In the genomic region with DNA sequence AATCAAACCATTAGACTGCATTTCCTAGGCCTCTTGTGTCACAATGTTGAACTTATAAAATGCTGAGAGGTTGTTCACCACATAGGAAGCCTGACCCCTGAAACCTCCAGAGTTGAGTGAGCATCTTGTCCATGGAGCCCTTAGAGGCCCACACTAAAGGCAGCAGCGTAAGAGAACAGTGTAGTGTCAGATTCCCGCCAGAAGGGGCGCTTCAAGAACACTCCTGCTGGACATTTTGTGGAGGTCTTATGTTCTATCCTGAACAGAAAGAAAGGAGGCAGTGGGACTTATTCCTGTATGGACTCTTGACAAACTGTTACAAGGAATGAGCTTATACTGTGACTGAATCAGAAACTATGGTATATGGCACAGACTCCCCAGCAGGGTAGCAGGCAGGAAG, we compare ENCODE assay signal across 8 mouse cellular contexts. TPM values are rescaled to one million over a fixed set of nuclear protein-coding genes. Genes with fewer than 3 reads are reported as not detected.
DNase-seq lines count a peak whose midpoint lies in the region; ATAC-seq and TF ChIP-seq lines count a peak whose summit lies in the region.

No protein-coding gene starts in this region.

- WGBS in forebrain, embryonic 14.5 days = 46% methylated on average over 3 of the region's 3 CpGs
- WGBS in forebrain, embryonic 15.5 days = 32% methylated on average over 3 of the region's 3 CpGs
- WGBS in midbrain, embryonic 11.5 days = 26% methylated on average over 3 of the region's 3 CpGs
- 34% methylated on average over 3 of the region's 3 CpGs for WGBS in midbrain, embryonic 16.5 days
- WGBS in limb, embryonic 14.5 days = 40% methylated on average over 3 of the region's 3 CpGs

- H3K36me3 ChIP-seq in forebrain, embryonic 14.5 days (ENCODE audit: control insufficient read depth, insufficient read depth, low read length) = peaks cover 56% of the 10 kb centered on the region
- H3K36me3 ChIP-seq in forebrain, embryonic 15.5 days = peaks cover 35% of the 10 kb centered on the region
- peaks cover 6% of the 10 kb centered on the region; the same call in 1 of the 2 replicates for H3K36me3 ChIP-seq in midbrain, embryonic 11.5 days (ENCODE audit: control insufficient read depth, insufficient read depth, low read length)
- peaks cover 19% of the 10 kb centered on the region for H3K36me3 ChIP-seq in midbrain, embryonic 16.5 days (ENCODE audit: control insufficient read depth, insufficient read depth, low read length)
- H3K36me3 ChIP-seq in limb, embryonic 14.5 days (ENCODE audit: control insufficient read depth, insufficient read depth, low read length) = peaks cover 52% of the 10 kb centered on the region

- H3K4me3 ChIP-seq in forebrain, embryonic 14.5 days (ENCODE audit: low read depth, low read length) = no peak overlapping the region
- H3K4me3 ChIP-seq in forebrain, embryonic 15.5 days = no peak overlapping the region
- no peak overlapping the region for H3K4me3 ChIP-seq in midbrain, embryonic 11.5 days (ENCODE audit: low read depth, low read length)
- H3K4me3 ChIP-seq in midbrain, embryonic 16.5 days (ENCODE audit: low read depth, low read length) = no peak overlapping the region
- no peak overlapping the region for H3K4me3 ChIP-seq in limb, embryonic 14.5 days (replicated peaks; ENCODE audit: low read length)

- peak; percentile 29 for DNase-seq in forebrain, embryonic 14.5 days (ENCODE audit: low spot score)
- peak; percentile 91 for DNase-seq in midbrain, embryonic 11.5 days (ENCODE audit: low spot score, missing footprints)
- peak; percentile 65 to 76 for DNase-seq in cerebellum, postnatal 14 days
- DNase-seq in limb, embryonic 14.5 days (ENCODE audit: low spot score) = peak; percentile 23
- peak; percentile 20 for DNase-seq in yolk sac, embryonic 10.5 days (ENCODE audit: low spot score)
- DNase-seq in urinary bladder, postnatal 25 days (ENCODE audit: low spot score) = no peak

- no peak overlapping the region for H3K4me2 ChIP-seq in forebrain, embryonic 14.5 days (ENCODE audit: low read length)
- no peak overlapping the region for H3K4me2 ChIP-seq in forebrain, embryonic 15.5 days (replicated peaks)
- H3K4me2 ChIP-seq in midbrain, embryonic 11.5 days = no peak overlapping the region
- no peak overlapping the region for H3K4me2 ChIP-seq in midbrain, embryonic 16.5 days (ENCODE audit: low read length)
- no peak overlapping the region for H3K4me2 ChIP-seq in limb, embryonic 14.5 days (replicated peaks; ENCODE audit: low read depth, low read length, severe bottlenecking)

- no peak for TF ChIP-seq POLR2A in limb, embryonic 14.5 days (IDR thresholded peaks at IDR 0.05; ENCODE audit: borderline replicate concordance, extremely low read depth, insufficient read depth, insufficient read length)

- no peaks in the 10 kb centered on the region for H3K9me3 ChIP-seq in forebrain, embryonic 14.5 days (replicated peaks; ENCODE audit: control insufficient read depth, low read length)
- H3K9me3 ChIP-seq in forebrain, embryonic 15.5 days = no peaks in the 10 kb centered on the region
- H3K9me3 ChIP-seq in midbrain, embryonic 11.5 days (ENCODE audit: control insufficient read depth, low read length) = no peaks in the 10 kb centered on the region
- H3K9me3 ChIP-seq in midbrain, embryonic 16.5 days (replicated peaks; ENCODE audit: control insufficient read depth, low read length, poor library complexity, severe bottlenecking) = no peaks in the 10 kb centered on the region
- H3K9me3 ChIP-seq in limb, embryonic 14.5 days (ENCODE audit: control insufficient read depth, low read length) = no peaks in the 10 kb centered on the region

- no peak overlapping the region; the same call in 1 of the 2 replicates for H3K9ac ChIP-seq in forebrain, embryonic 14.5 days (ENCODE audit: low read length)
- H3K9ac ChIP-seq in forebrain, embryonic 15.5 days (replicated peaks) = no peak overlapping the region
- no peak overlapping the region for H3K9ac ChIP-seq in midbrain, embryonic 11.5 days (ENCODE audit: low read length)
- H3K9ac ChIP-seq in midbrain, embryonic 16.5 days (ENCODE audit: low read depth, low read length) = no peak overlapping the region
- no peak overlapping the region for H3K9ac ChIP-seq in limb, embryonic 14.5 days (ENCODE audit: low read depth, low read length, severe bottlenecking)

- no peaks in the 10 kb centered on the region for H3K4me1 ChIP-seq in forebrain, embryonic 14.5 days (ENCODE audit: control insufficient read depth, insufficient read depth, low read length)
- H3K4me1 ChIP-seq in forebrain, embryonic 15.5 days = no peaks in the 10 kb centered on the region
- 0 out of 2 replicates have a peak, but pooled peaks cover 3% of the 10 kb centered on the region for H3K4me1 ChIP-seq in midbrain, embryonic 11.5 days (ENCODE audit: control insufficient read depth, insufficient read depth, low read length)
- no peaks in the 10 kb centered on the region for H3K4me1 ChIP-seq in midbrain, embryonic 16.5 days (ENCODE audit: control insufficient read depth, insufficient read depth, low read length)
- no peaks in the 10 kb centered on the region for H3K4me1 ChIP-seq in limb, embryonic 14.5 days (ENCODE audit: control insufficient read depth, insufficient read depth, low read length)

- no peak for ATAC-seq in forebrain, embryonic 14.5 days
- no peak for ATAC-seq in forebrain, embryonic 15.5 days (replicated peaks)
- no peak for ATAC-seq in midbrain, embryonic 11.5 days (ENCODE audit: low FRiP score)
- no peak for ATAC-seq in midbrain, embryonic 16.5 days
- no peak for ATAC-seq in limb, embryonic 14.5 days (ENCODE audit: low FRiP score, low read depth)

- H3K27me3 ChIP-seq in forebrain, embryonic 14.5 days (replicated peaks; ENCODE audit: control insufficient read depth, insufficient read depth, low read length) = no peaks in the 10 kb centered on the region
- H3K27me3 ChIP-seq in forebrain, embryonic 15.5 days = no peaks in the 10 kb centered on the region
- H3K27me3 ChIP-seq in midbrain, embryonic 11.5 days (ENCODE audit: control insufficient read depth, insufficient read depth, low read length) = no peaks in the 10 kb centered on the region
- H3K27me3 ChIP-seq in midbrain, embryonic 16.5 days (ENCODE audit: control insufficient read depth, insufficient read depth, low read depth, low read length) = no peaks in the 10 kb centered on the region
- H3K27me3 ChIP-seq in limb, embryonic 14.5 days (ENCODE audit: control insufficient read depth, insufficient read depth, low read length) = no peaks in the 10 kb centered on the region

- peak overlapping the region; percentile 21; the same call in 1 of the 2 replicates for H3K27ac ChIP-seq in forebrain, embryonic 14.5 days (ENCODE audit: low read depth, low read length)
- no peak overlapping the region for H3K27ac ChIP-seq in forebrain, embryonic 15.5 days (replicated peaks)
- H3K27ac ChIP-seq in midbrain, embryonic 11.5 days (ENCODE audit: low read depth, low read length) = no peak overlapping the region
- H3K27ac ChIP-seq in midbrain, embryonic 16.5 days (ENCODE audit: low read length) = no peak overlapping the region
- no peak overlapping the region for H3K27ac ChIP-seq in limb, embryonic 14.5 days (replicated peaks; ENCODE audit: low read depth, low read length)

RNA-seq across cellular contexts. Expression of a gene that starts 10.0 kb away (rescaled TPM):
- 38.9 and 55.5 TPM in 2 replicates for polyA plus RNA-seq in forebrain, embryonic 14.5 days (2014; fragmentation: Nextera tagmentation; extraction: Ambion mirVana)
- polyA plus RNA-seq in forebrain, embryonic 15.5 days (2015; fragmentation: Nextera tagmentation; extraction: Ambion mirVana) = 38.8 and 42.8 TPM in 2 replicates
- 35.1 and 39.6 TPM in 2 replicates for polyA plus RNA-seq in midbrain, embryonic 11.5 days (2014; fragmentation: Nextera tagmentation; extraction: Ambion mirVana)
- polyA plus RNA-seq in midbrain, embryonic 16.5 days (2015; fragmentation: Nextera tagmentation; extraction: Ambion mirVana) = 31.5 and 32.8 TPM in 2 replicates
- polyA plus RNA-seq in limb, embryonic 14.5 days (2012; rRNA removed) = 37.2 and 41.7 TPM in 2 replicates
- 28.2 and 35.5 TPM in 2 replicates for polyA plus RNA-seq in limb, embryonic 14.5 days (2014; fragmentation: Nextera tagmentation; extraction: Ambion mirVana)

RNA-seq across cellular contexts. Expression of a gene that starts 20.7 kb away (rescaled TPM):
- 59.0 and 75.8 TPM in 2 replicates for polyA plus RNA-seq in forebrain, embryonic 14.5 days (2014; fragmentation: Nextera tagmentation; extraction: Ambion mirVana)
- polyA plus RNA-seq in forebrain, embryonic 15.5 days (2015; fragmentation: Nextera tagmentation; extraction: Ambion mirVana) = 109 and 117 TPM in 2 replicates
- 51.0 and 58.3 TPM in 2 replicates for polyA plus RNA-seq in midbrain, embryonic 11.5 days (2014; fragmentation: Nextera tagmentation; extraction: Ambion mirVana)
- 63.0 and 66.7 TPM in 2 replicates for polyA plus RNA-seq in midbrain, embryonic 16.5 days (2015; fragmentation: Nextera tagmentation; extraction: Ambion mirVana)
- polyA plus RNA-seq in limb, embryonic 14.5 days (2012; rRNA removed) = 98.7 and 133 TPM in 2 replicates
- polyA plus RNA-seq in limb, embryonic 14.5 days (2014; fragmentation: Nextera tagmentation; extraction: Ambion mirVana) = 55.9 and 68.9 TPM in 2 replicates

RNA-seq across cellular contexts. Expression of a gene that starts 29.7 kb away (rescaled TPM):
- 51.6 and 65.7 TPM in 2 replicates for polyA plus RNA-seq in forebrain, embryonic 14.5 days (2014; fragmentation: Nextera tagmentation; extraction: Ambion mirVana)
- polyA plus RNA-seq in forebrain, embryonic 15.5 days (2015; fragmentation: Nextera tagmentation; extraction: Ambion mirVana) = 50.5 and 59.5 TPM in 2 replicates
- 69.8 and 78.9 TPM in 2 replicates for polyA plus RNA-seq in midbrain, embryonic 11.5 days (2014; fragmentation: Nextera tagmentation; extraction: Ambion mirVana)
- polyA plus RNA-seq in midbrain, embryonic 16.5 days (2015; fragmentation: Nextera tagmentation; extraction: Ambion mirVana) = 16.2 and 18.0 TPM in 2 replicates
- 749 and 913 TPM in 2 replicates for polyA plus RNA-seq in limb, embryonic 14.5 days (2012; rRNA removed)
- 474 and 516 TPM in 2 replicates for polyA plus RNA-seq in limb, embryonic 14.5 days (2014; fragmentation: Nextera tagmentation; extraction: Ambion mirVana)
